Mouse (Mus musculus): ENCODE results near the gene Endov.

Gene Endov

DNA sequence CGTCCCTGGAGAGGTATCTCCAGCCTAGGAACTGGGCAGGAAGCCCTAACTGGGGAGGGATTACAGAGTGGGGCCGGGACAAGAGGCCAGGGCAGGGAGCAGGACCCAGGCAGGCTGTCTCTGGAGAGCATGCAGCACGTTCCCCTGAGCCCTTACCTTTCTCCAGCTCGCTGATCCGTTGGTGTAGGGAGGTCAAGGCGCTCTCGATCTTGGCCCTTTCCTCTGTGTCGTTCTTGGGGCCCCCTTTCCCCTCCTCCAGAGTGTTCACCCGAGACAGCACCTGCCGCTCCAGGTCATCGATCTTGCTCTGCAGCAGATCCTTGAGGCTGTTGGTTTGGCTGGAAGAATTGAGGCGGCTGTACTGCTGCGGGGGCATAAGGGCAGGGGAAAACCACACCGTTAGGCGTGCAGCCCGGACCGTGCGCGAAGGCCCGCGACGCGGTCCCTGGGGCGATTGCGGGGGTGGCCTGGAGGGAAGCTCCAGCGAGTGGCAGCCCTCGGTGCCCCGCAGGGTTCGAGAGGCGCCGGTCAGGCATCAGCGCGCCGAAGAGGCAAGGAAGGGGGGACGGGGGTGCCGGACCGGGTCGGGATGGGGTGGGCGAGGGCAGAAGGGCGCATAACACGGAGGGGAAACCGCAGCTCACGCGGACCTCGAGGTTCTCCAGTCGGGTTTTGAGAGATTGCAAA is 55.5 kb downstream of the Endov start:
- no peak for DNase-seq (ENCODE audit: low read depth)

DNA sequence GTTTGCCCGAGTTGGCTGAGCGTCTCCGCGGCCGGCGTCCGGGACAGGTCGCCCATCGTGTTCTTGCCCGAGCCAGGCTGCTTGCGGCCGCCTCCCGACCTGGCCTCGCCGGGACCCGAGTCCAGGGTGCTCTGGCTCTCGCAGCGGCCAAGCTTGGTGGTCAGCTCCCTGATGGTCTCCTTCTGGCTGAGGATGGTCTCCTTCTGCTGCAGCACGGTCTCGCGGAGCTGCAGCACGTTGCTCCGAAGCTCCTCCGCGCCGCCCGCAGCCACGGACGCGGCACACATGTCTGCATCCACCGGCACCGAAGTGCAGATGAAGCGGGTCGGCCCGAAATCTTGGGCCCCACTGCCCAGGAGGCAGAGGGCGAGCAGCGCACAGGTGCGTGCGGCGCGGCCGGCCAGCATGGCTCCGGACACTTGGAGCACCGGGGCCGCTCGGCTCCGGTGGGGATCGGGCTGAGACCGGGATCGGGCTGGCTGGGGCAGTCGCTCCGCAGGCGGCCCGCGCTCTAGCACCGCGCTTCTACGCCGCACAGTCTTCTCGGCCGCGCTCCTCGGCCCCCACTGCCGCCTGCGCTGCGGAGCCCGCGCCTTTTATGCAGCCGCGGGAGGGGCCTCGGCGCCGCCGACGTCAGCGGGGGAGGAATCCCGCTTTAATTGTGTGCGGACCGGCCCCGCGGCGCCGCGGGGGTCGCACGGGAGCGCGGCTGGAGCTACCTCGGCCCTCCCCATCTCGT is 56.2 kb downstream of the Endov start, which contains the start of gene Nptx1:
TSS of gene Nptx1 (minus strand) at position 571 of the 739 bp plus-strand sequence.
- DNase-seq (ENCODE audit: low read depth), result no peak

DNA sequence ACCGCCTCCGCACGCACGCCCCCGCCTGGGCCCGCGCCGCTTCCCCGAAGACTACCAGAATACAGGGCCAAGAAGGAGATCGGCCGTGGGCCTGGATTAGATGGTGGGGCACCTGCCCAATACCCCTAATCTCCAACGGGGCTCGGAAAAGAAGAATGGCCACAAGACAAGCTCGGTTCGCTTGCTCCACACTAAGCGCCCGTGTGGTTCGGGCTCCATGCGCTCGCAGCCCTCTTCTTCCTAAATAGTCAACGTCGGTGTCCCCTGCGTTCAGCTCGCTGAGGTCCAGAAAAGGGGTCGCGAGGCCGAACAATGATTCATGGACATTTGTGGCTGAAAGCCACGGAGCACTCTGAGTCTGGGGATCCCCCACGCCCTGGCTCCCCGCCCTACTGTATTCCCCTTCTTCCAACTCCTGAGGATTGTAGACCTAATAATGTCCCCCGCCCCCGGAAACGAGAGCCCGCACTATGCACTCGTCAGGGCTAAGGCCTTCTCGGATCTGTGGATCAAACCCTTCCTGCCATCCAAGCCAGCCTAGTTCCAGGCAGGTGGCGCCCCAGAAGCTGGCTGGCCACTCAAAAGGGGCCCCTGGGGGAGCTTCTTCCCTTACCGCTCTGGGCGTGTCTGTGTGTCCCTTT is 56.9 kb downstream of the Endov start:
- DNase-seq (ENCODE audit: low read depth), result no peak

DNA sequence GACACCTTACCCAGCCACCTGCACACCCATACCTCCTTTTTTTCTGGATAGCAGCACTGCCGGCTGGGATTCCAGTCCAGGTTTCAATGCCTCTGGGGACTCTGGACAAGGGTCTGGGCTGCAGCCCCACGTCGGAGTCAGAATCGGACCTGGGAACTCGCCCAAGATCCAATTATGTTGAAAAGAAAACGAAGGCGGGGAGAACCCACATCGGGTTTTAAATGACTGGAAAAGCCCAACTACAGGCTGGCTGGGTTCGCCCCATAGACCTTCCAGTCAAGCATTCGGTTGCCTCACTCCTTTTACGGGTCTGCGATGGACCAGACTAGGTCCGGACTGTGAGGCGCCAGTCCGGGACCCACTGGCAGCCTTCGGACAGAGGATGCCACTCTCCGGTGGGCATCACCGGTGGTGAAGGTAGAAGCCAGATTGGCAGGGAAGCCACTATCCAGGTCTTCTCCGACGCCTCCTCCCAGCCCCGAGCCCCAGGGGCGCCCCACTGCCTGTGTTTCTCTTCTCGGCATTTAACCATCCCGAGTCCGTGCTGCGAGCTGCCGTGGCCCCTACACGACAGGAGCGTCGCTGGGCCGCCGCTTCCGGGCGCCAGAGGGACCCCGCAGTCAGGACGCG is 57.7 kb downstream of the Endov start:
- no peak for DNase-seq (ENCODE audit: low read depth)

DNA sequence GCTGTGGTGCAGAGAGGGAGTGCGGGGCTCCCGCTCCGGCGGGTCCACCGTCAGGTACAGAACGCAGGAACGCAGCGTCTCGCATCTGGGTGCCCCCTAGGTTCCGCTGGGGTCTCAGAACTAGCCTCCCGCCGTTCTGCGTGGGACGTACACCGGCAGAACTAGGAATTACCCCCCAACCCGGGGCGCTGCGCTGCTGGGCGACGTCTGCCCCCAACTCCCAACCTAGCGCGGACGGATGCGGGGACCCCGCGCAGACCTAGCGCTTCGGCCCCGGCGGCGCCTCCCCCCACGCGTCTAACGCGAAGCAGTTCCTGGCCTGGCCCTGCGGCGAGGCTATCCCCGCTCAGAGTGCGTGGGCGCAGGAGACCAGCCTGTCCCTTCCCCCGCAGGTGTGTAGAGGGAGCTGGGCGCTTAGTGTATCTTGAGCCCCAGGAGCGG is 58.2 kb downstream of the Endov start:
- no peak for DNase-seq (ENCODE audit: low read depth)

DNA sequence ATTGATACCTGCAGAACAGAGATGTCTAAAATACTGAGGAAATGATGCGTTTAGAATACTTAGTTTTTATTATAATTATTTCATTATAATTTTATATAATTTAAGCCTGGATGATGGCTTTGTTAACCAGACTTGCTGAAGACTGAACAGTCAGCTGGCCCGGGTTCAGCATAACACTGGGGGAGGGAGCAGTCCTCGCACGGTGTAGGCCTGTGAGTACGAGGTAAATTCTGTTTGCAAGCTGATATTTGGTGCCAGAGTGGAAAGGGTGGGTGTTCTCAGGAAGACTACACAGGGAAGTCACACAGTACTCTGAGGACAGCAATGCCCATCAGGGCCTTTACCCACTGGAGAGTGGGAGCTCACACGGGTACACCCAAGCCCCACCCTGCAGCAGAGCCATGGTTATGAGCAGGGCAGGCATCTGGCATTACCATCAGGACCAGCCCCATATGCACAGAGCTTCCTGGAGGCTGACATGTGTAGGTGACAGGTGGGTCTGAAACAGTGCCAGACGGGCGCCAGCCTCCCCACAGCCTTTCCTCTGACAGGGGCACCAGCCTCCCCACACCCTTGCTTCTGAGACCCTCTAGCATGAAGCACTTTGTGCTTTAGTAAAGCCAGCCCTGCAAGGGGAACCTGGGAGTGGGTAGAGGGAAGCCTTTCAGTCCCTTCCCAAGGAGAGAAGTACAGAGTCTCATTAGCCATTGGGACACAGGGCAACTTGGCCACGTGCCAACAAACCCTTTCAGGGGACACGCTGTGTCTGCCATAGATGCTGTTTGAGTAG is 59.6 kb downstream of the Endov start:
- no peak for DNase-seq (ENCODE audit: low read depth)

DNA sequence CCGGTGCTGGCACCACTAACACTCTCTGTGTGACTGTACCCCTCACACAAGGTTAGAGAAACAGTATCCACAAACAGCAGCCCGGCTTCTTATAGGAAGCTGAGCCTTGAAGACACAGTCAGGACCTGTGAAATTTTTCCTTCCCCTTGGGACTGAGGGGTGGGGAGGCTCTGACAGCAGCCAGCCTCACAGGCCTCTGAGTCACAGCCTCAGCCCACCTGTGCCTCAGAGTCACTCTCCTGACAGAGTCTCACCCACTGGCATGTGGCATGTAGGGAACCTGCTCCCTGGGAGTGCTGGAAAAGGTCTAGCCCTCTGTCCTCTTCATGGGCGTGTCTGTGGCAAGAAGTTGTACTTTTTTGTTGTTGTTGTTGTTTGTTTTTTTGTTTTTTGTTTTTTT is 60.3 kb downstream of the Endov start:
- DNase-seq (ENCODE audit: low read depth), result no peak

DNA sequence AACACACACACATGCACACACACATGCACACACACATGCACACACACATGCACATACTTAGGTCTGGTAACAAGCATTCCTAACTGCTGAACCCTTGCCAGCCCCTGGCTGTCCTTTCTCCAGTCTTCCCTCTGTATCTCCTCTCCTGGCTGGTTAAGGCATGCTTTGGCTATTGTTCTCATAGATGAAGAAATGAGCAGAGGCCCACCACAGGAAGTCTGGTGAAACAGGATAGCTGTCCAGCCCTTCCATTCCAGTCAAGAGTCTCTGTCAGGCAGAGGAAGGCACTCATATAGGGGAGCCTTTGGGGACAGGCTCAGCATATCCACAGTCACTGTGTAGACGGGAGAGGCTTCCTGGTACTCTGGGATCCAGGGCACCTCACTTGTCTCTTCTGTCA is 61.2 kb downstream of the Endov start:
- no peak for DNase-seq (ENCODE audit: low read depth)

DNA sequence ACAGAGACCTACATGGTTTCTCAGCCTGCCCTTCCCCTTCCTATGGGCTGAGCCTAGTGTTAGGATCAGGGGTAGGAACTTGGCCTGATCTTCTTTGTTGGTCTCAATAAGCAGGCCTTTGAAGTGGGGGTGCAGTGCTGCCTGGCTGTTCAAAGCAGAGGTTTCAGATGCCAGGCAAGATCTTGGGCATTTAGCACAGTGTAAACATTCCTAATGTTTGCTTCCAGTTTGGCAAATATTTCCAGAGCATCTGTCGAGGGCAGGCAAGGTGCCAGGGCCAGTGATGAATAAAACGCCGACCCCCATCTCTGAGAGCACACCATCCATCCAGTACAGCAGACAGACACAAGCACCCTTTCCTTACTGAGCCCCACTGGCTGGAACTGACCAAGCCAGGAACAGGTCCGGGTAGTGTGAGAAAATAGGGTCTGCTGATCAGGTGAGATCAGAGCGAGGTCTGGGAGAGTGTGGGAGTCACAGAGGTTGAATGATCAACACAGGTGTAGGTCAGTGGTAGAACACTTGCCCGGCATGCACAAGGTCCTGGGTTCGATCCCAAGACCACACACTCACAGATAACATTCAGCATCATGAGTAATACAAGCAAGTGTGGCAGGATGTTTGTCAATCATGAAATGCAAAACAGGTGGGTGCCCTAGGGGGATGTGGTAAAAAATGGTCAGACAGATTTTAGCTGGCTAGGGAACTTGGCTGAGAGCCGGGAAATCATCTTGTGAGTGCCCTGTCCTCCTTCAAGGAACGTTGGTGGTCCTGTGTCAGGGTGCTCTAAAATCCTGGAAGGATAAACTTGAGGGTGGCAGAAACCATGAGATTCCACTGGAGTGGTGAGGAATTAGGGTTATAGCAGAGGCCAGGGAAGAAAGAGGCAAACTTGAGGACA is 62.0 kb downstream of the Endov start:
- no peak for DNase-seq (ENCODE audit: low read depth)

DNA sequence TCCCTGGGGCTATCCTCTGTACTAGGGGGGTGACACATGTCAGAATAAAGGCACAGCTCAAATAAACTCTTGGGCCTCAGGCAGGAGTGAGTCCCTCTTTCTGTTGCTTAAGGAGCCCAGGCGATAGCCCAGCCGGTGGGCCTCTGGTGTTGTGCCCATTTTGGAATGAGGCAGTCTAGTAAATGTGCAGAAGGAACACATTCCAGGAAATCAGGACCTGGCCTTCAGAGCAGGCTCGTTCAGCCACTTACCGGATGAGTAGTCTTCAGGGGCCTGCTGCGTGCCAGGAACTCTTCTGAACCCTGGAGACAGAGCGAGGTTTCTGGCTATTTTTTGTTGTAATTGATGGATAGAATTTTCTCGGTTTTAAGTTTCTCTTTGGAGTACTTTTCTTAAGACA is 63.6 kb downstream of the Endov start:
- DNase-seq (ENCODE audit: low read depth), result no peak

DNA sequence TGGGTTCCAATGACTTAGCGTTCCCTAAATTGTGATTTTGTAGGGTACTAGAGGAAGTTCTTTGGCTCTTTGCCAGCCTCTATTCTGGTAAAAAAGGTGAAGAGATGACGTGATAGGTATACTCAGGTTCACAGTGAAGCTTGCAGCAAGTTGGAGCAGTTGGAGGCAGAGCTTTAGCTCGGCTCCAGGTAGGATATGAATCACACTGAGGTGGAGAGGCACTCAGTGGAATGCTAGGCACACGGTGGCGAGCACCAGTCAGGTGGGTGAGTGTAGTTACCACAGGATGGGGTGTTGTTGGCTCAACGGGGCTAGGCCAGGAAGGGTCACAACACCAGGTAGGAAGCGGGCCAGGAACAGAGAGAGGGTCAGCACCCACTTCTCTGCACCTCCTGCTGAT is 64.0 kb downstream of the Endov start:
- no peak for DNase-seq (ENCODE audit: low read depth)

DNA sequence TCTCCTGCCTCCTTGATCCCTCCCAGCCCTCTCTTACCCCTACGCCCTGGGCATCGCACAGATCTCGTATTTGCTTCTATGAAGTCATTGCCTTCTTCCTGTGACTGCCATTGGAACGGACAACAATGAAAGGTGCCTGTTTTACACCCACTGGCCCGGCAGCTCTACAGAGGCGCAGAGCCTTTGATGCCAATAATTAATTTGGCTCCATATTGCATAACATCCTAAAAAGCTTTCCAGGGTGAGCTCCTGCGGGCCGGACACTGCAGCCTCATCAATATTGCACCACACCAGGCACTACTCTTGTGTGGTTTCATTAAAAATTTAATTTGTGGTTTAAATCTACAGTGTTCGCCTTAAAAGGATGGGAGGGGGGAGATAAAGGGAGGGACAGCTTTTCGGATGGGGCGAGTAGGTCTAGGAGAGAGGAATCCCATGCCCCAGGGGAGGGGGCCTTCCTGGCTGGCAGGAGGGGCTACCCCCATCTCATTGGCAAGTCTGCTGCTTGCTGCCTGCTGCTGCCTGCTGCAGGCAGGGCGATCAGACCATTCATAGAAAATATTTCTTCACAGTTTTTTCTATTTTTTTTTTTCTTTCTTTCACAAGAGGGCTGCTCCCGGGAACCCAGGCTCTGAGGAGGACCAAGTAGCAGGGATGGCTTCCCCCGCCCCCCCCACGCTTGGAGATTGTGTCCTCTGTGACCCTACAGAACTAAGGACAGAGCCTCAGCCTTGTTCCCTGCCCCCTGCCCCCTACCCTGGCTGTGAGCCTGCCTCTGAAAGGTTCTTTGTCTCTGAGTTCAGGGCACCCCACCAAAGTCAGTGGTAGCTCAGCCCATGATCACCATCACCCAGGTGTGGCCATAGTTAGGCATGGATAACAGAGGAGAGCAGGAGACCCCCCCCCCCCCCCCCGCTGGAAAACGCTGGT is 67.1 kb downstream of the Endov start:
- no peak for DNase-seq (ENCODE audit: low read depth)

DNA sequence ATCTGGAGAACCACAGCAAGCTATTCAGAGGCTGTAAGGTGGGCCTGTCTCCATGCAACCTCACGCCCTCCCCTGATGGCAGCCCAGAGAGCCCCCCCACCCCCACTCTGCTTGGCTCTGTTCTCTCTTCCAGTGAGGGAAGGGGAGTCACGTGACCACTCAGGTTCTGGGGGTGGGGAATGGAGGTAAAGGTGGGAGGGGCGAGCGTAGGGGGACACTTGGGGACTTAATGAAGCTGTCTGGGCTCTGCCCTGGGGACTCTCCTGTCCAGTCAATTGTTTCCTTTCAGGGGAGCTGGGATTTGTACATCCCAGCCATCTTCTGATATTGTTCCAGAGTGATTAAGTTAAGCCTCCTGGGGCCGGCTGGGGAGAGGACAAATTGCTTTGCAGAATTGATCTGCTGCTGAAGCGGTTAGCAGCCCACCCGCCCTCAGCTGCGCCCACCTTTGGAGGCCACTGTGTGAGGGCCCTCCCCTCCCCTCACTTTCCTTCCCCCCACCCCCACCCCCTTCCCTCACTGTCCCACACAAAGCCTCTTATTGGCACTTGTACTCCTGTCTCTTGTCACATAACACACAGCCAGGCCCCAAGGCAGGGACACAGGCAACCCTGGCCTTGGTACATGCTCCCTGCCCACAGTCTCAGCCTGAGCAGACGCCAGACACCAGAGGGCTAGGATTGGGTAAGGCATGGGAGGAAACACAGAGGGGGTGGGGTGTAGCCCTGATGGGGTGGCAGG is 67.9 kb downstream of the Endov start:
- no peak for DNase-seq (ENCODE audit: low read depth)
